Mouse (Mus musculus) stomach, postnatal 0 days (tissue): ENCODE data around the gene Cmtm5. TPM values are rescaled to one million over a fixed set of nuclear protein-coding genes. Genes with fewer than 3 reads are reported as not detected.
"Not testable (repeated sequence)": the region's sequence is repeated elsewhere in the genome, so short reads cannot be mapped to it uniquely, and the experiment has no call there.

Source experiments
- ATAC-seq: fragments of 200-750 bp; cut with Nextera tagmentation; 2 replicates; pipeline ENCODE4 v1.8.0; 2017; ENCODE audit not compliant: low FRiP score, low TSS enrichment
- DNase-seq: peaks from one replicate; pipeline ENCODE4 v3.0.0-alpha.2; 2016; ENCODE audit warnings: low spot score
- H3K27ac ChIP-seq: fragments of 300-500 bp; sonication (generic); replicated peaks from 2 replicates; pipeline ENCODE4 v1.5.1; 2014; ENCODE audit warnings: mild to moderate bottlenecking, control low read depth
- H3K27me3 ChIP-seq: fragments of 300-500 bp; sonication (generic); 2 replicates; pipeline ENCODE4 v1.6.1; 2014; ENCODE audit warnings: low read length; ENCODE audit not compliant: control insufficient read depth, insufficient read depth
- H3K36me3 ChIP-seq: fragments of 300-500 bp; sonication (generic); 2 replicates; pipeline ENCODE4 v1.6.1; 2014; ENCODE audit warnings: low read length, mixed read lengths; ENCODE audit not compliant: control insufficient read depth, insufficient read depth
- H3K4me1 ChIP-seq: fragments of 300-500 bp; sonication (generic); replicated peaks from 2 replicates; pipeline ENCODE4 v1.6.1; 2014; ENCODE audit warnings: antibody characterized with exemption; ENCODE audit not compliant: control insufficient read depth, insufficient read depth
- H3K4me2 ChIP-seq: fragments of 300-500 bp; sonication (generic); replicated peaks from 2 replicates; pipeline ENCODE4 v1.6.1; 2014; ENCODE audit warnings: low read depth, mild to moderate bottlenecking, control low read depth, moderate library complexity
- H3K4me3 ChIP-seq: fragments of 300-500 bp; sonication (generic); 2 replicates; pipeline ENCODE4 v1.5.1; 2014; ENCODE audit warnings: low read depth, low read length, control low read depth
- H3K9ac ChIP-seq: fragments of 300-500 bp; sonication (generic); 2 replicates; pipeline ENCODE4 v1.6.1; 2014; ENCODE audit warnings: mild to moderate bottlenecking, low read length, control low read depth, mixed read lengths
- H3K9me3 ChIP-seq: fragments of 300-500 bp; sonication (generic); 2 replicates; pipeline ENCODE4 v1.6.1; 2016; ENCODE audit warnings: low read length; ENCODE audit not compliant: control insufficient read depth
- CTCF ChIP-seq: IDR thresholded peaks from 2 replicates; pipeline ENCODE4 v1.5.1; 2016; ENCODE audit warnings: antibody characterized with exemption, low read depth, mild to moderate bottlenecking, moderate library complexity
- EP300 ChIP-seq: optimal IDR thresholded peaks from 2 replicates; pipeline ENCODE3; 2016; ENCODE audit warnings: antibody characterized with exemption
- WGBS: fragments of 180-500 bp; shearing (Covaris S2); extraction: QIAGEN DNeasy Blood & Tissue Kit; methylation state at CpG from one replicate; pipeline ENCODE4 v1.1.7; 2014; 5-methylcytosine and 5-hydroxymethylcytosine counted together
- microRNA counts: library from miRNA; unstranded; fragments of <30 nt; microRNA quantifications from one replicate; lab custom pipeline; 2015
- microRNA-seq: library from miRNA; unstranded; fragments of <30 nt; microRNA quantifications from one replicate; pipeline ENCODE4, GENCODE M21; 2016
- polyA plus RNA-seq: library from polyadenylated mRNA; unstranded; fragments of >200 nt; fragmentation: Nextera tagmentation; extraction: Ambion mirVana; gene quantifications from 2 replicates; pipeline ENCODE4 v1.2.1, GENCODE M21; 2015

The Cmtm5 gene
- polyA plus RNA-seq, 1 experiment from 2014 or later: 3.3 TPM

DNA sequence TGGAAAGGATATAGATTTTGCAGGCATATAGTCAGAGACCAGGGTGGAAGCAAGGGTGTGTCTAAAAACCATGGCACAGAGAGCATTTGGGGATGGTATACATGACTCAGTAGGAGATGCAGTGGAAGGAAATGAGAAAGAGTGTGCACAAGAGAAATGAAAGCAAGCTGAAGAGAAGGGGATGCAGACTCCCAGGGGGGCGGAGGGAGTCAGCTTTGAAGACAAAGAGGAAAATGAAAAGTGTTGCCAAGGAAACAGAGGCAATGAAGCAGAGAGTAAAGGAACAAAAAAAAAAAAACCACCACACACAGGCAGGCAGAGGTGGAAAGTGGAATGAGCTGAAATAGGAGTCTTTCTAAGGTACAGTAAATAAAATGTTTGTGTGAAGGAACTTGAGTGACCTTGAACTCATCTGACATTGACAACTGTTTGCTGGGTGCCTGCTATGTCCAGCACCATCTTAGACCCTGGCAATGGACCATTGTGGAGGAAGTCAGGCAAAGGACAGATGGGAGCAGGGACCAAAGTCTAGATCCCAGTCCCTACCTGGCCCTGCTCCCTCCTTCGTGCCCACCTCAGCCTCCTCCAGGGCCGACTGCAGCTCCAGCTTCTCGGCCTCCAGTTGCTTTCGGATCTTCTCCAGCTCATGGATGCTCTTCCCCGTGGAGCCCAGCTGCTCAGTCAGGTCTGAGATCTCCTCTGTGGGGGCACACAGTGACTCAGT is 38.2 kb downstream of the Cmtm5 start:
- Histone ChIP-seq H3K9ac (no peak overlapping the region), H3K4me2 (no peak overlapping the region), H3K4me1 (no peaks in the 10 kb centered on the region), H3K27ac (no peak overlapping the region), H3K4me3 (no peak overlapping the region), H3K27me3 (no peaks in the 10 kb centered on the region), H3K36me3 (no peaks in the 10 kb centered on the region), H3K9me3 (no peaks in the 10 kb centered on the region)
- TF ChIP-seq EP300: no peak
- TF ChIP-seq CTCF: no peak
- WGBS: 91% methylated on average over 6 of the region's 6 CpGs
- ATAC-seq (no peak), DNase-seq (no peak)

DNA sequence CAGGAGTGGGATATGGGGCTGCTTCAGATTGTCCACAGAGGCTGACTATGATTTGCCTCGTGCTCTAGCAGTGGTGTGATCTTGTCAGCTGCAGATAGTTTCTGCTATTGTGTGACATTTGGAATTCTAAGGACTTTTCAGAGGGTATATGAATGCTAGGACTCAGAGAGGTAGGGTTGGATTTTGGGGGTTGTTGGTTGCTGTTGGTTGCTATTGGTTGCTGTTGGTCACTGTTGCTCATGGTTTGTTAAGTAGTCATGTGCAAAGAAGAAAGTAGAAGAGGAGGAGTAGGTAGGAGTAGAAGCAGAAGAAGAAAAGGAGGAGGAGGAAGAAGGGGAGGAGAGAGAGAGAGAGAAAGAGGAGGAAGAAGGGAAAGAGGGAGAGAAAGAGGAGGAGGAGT is 40.6 kb downstream of the Cmtm5 start, which contains the start of gene Gm17428:
Gene Gm17428 (plus strand): TSS at position 301 of the 400 bp plus-strand sequence.
- H3K27ac ChIP-seq: no peak within 1 kb of the TSS
- no peak for DNase-seq
- TF ChIP-seq CTCF (no peak), EP300 (no peak)
- whole genome bisulfite sequencing: 66% methylated on average over 1 of the region's 1 CpGs
- H3K36me3 ChIP-seq: no peaks in the 10 kb centered on the region
- no peak within 1 kb of the TSS for H3K4me2 ChIP-seq
- no peak within 1 kb of the TSS for H3K9ac ChIP-seq
- no peaks in the 10 kb centered on the region for H3K4me1 ChIP-seq
- H3K9me3 ChIP-seq: no peaks in the 10 kb centered on the region
- no peaks in the 10 kb centered on the region for H3K27me3 ChIP-seq
- no peak within 1 kb of the TSS for H3K4me3 ChIP-seq
- ATAC-seq: no peak

DNA sequence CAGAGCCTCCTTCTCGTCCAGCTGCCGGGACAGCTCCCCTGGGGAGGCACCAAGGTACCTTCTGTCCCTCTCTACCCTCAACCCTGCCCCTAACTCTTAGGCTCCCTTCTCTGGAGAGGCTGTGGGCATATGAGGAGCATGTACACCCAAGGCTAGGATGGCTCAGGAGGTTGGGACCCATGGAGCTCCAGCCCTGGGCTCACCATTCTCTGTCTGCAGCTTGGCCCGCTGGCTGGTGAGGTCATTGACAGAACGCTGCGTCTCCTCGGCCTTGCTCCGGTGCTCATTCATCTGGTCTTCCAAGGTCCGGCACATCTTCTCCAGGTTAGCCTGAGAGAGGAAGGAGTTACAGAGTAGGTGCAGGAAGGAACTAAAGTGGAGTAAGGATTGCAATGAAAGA is 42.6 kb downstream of the Cmtm5 start:
- Histone ChIP-seq H3K4me1 (no peaks in the 10 kb centered on the region), H3K36me3 (no peaks in the 10 kb centered on the region), H3K4me3 (no peak overlapping the region), H3K9ac (no peak overlapping the region), H3K27ac (no peak overlapping the region), H3K27me3 (no peaks in the 10 kb centered on the region), H3K4me2 (no peak overlapping the region), H3K9me3 (no peaks in the 10 kb centered on the region)
- ATAC-seq: no peak
- 86% methylated on average over 8 of the region's 8 CpGs for WGBS
- DNase-seq: no peak
- no peak for TF ChIP-seq CTCF
- TF ChIP-seq EP300: no peak

DNA sequence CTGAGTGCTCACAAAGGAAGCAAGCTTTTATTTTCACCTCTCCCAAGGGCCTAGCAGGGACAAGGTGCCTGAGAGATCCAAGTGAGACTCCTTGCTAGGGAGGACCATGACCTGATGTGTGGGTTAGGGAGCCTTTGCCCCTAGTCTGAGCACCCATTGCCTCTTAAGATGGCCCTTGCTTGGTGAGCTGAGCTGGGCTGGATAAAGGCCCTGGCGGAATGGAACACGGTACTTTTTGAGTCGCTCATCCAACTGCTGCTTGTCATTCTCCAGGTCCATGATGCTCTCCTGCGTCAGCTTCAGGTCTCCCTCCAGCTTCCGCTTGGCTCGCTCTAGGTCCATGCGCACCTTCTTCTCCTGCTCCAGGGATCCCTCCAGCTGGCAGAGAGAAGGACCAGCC is 45.9 kb downstream of the Cmtm5 start:
- Histone ChIP-seq H3K4me2 (no peak overlapping the region), H3K9me3 (no peaks in the 10 kb centered on the region), H3K9ac (no peak overlapping the region), H3K27ac (no peak overlapping the region), H3K4me1 (no peaks in the 10 kb centered on the region), H3K36me3 (no peaks in the 10 kb centered on the region), H3K4me3 (no peak overlapping the region), H3K27me3 (no peaks in the 10 kb centered on the region)
- DNase-seq (no peak), ATAC-seq (no peak)
- TF ChIP-seq EP300 (no peak), CTCF (no peak)
- WGBS: 91% methylated on average over 7 of the region's 7 CpGs

DNA sequence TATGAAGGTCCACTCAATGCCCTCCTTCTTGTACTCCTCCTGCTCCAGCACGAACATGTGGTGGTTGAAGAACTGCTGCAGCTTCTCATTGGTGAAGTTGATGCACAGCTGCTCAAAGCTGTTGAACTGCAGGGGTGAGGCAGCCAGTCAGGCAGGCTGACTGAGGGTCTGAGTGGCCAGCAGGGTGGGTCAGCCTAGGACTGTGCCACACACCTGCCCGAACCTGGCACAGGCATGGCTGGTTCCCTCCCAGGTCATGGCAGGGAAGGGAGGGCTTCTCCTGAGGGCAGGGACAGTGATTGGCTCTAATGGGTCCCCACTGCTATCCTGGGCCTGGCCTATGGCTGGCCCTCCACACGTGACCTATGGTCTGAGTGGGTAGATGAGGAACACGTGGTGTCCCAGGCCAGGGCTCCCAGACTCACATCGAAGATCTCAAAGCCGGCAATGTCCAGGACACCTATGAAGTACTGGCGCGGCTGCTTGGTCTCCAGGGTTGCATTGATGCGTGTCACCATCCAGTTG is 52.4 kb downstream of the Cmtm5 start:
- H3K27me3 ChIP-seq, H3K4me2 ChIP-seq, H3K27ac ChIP-seq, H3K4me3 ChIP-seq, DNase-seq, H3K36me3 ChIP-seq, ATAC-seq, H3K9ac ChIP-seq, H3K9me3 ChIP-seq, H3K4me1 ChIP-seq: not testable (repeated sequence)
- WGBS: 90% methylated on average over 9 of the region's 9 CpGs

MicroRNA genes within 50 kb of the gene (microRNA counts, 519-probe panel; counts per million panel counts)
- microRNA mmu-miR-208a (lab: Ali Mortazavi, UCI): not detected
- microRNA mmu-miR-208b (lab: Ali Mortazavi, UCI): 2,921 counts per million, percentile 9 among the panel's probes with 10 or more counts

Small RNAs within 50 kb of the gene (microRNA-seq; reads per million reads assigned to microRNA genes)
- 1.6 reads per million for gene Mir208a
- 113 reads per million, percentile 46 among the genes with 10 or more reads in this experiment for gene Mir208b

Other genes with a start within 250 kb of the Cmtm5 start
- 37.0 and 46.9 TPM in 2 replicates for gene Acin1, start 249.3 kb upstream of the Cmtm5 start, polyA plus RNA-seq
- 0.08 and 0.11 TPM in 2 replicates for gene Gm29776, start 237.4 kb upstream of the Cmtm5 start, polyA plus RNA-seq
- gene Cebpe, start 224.1 kb upstream of the Cmtm5 start, polyA plus RNA-seq: 0.10 TPM in 1 of 2 replicates, not detected in the other
- gene Slc7a8, start 154.3 kb upstream of the Cmtm5 start, polyA plus RNA-seq: 3.1 and 4.2 TPM in 2 replicates
- gene Rnf212b, start 122.1 kb upstream of the Cmtm5 start, polyA plus RNA-seq: not detected in 2 replicates
- 4.5 and 5.0 TPM in 2 replicates for gene Homez, start 65.3 kb upstream of the Cmtm5 start, polyA plus RNA-seq
- gene Ppp1r3e, start 58.7 kb upstream of the Cmtm5 start, polyA plus RNA-seq: 1.7 and 2.2 TPM in 2 replicates
- gene Bcl2l2, start 52.9 kb upstream of the Cmtm5 start, polyA plus RNA-seq: 4.3 and 4.7 TPM in 2 replicates
- 1.2 TPM in 2 replicates for gene Gm20521, start 52.8 kb upstream of the Cmtm5 start, polyA plus RNA-seq
- 46.4 and 56.2 TPM in 2 replicates for gene Pabpn1, start 43.8 kb upstream of the Cmtm5 start, polyA plus RNA-seq
- 15.4 and 20.6 TPM in 2 replicates for gene Slc22a17, start 23.1 kb upstream of the Cmtm5 start, polyA plus RNA-seq
- 14.1 and 16.8 TPM in 2 replicates for gene Efs, start 10.1 kb upstream of the Cmtm5 start, polyA plus RNA-seq
- gene Il25, start 3.6 kb upstream of the Cmtm5 start, polyA plus RNA-seq: 0.15 TPM in 1 of 2 replicates, not detected in the other
- 0.27 and 0.29 TPM in 2 replicates for gene Myh6, start 30.7 kb downstream of the Cmtm5 start, polyA plus RNA-seq
- not detected in 2 replicates for gene Gm17428, start 40.7 kb downstream of the Cmtm5 start, polyA plus RNA-seq
- gene Myh7, start 58.4 kb downstream of the Cmtm5 start, polyA plus RNA-seq: 1.4 and 2.4 TPM in 2 replicates
- 54.4 and 55.2 TPM in 2 replicates for gene Ngdn, start 79.2 kb downstream of the Cmtm5 start, polyA plus RNA-seq
- 1.0 and 1.3 TPM in 2 replicates for gene Zfhx2, start 156.1 kb downstream of the Cmtm5 start, polyA plus RNA-seq
- gene Thtpa, start 158.5 kb downstream of the Cmtm5 start, polyA plus RNA-seq: 11.5 and 11.8 TPM in 2 replicates
- 26.4 and 31.0 TPM in 2 replicates for gene Ap1g2, start 170.3 kb downstream of the Cmtm5 start, polyA plus RNA-seq
- gene Jph4, start 180.7 kb downstream of the Cmtm5 start, polyA plus RNA-seq: 0.82 and 1.0 TPM in 2 replicates